16 mouse cellular contexts compared by ENCODE assay signal in genomic region chr8:128479309-128480013, GRCm38 (mm10).
DNase-seq lines count a peak whose midpoint lies in the region; ATAC-seq and TF ChIP-seq lines count a peak whose summit lies in the region.
"Had no signal": no experiment of that assay in that cellular context is flagged by ENCODE, and none has a peak within 500 bp of the region (broad histone marks: within the 10 kb centered on the region; RNA-seq: fewer than 3 reads in every experiment).

No protein-coding gene starts in this region.

- peaks cover 8% of the 10 kb centered on the region; the same call in 1 of the 2 replicates for H3K4me1 ChIP-seq in embryonic facial prominence, embryonic 14.5 days (ENCODE audit: control insufficient read depth, insufficient read depth, low read length)
- peaks cover 25% of the 10 kb centered on the region for H3K4me1 ChIP-seq in embryonic facial prominence, embryonic 10.5 days
- peaks cover 13% of the 10 kb centered on the region; the same call in 1 of the 2 replicates for H3K4me1 ChIP-seq in kidney, embryonic 16.5 days (ENCODE audit: insufficient read depth, low read length)
- peaks cover 5% of the 10 kb centered on the region for H3K4me1 ChIP-seq in lung, embryonic 16.5 days (replicated peaks; ENCODE audit: control insufficient read depth, insufficient read depth, low read length)
- H3K4me1 ChIP-seq in lung, postnatal 0 days (ENCODE audit: insufficient read depth, low read depth, low read length), result 0 out of 2 replicates have a peak, but pooled peaks cover 4% of the 10 kb centered on the region

- no peak for TF ChIP-seq EP300 in lung, postnatal 0 days (IDR thresholded peaks at IDR 0.05)

- H3K9me3 ChIP-seq in embryonic facial prominence, embryonic 14.5 days (ENCODE audit: control insufficient read depth, low read length), result no peaks in the 10 kb centered on the region
- H3K9me3 ChIP-seq in embryonic facial prominence, embryonic 10.5 days, result no peaks in the 10 kb centered on the region
- no peaks in the 10 kb centered on the region for H3K9me3 ChIP-seq in kidney, embryonic 16.5 days (ENCODE audit: low read length)
- H3K9me3 ChIP-seq in lung, embryonic 16.5 days (ENCODE audit: control insufficient read depth, low read length), result no peaks in the 10 kb centered on the region
- no peaks in the 10 kb centered on the region for H3K9me3 ChIP-seq in lung, postnatal 0 days (ENCODE audit: low read length)
- H3K9me3 ChIP-seq: forebrain, embryonic 13.5 days; limb, embryonic 13.5 days had no signal

- no peak for DNase-seq in embryonic facial prominence, embryonic 14.5 days (ENCODE audit: low spot score)
- no peak for DNase-seq in embryonic facial prominence, embryonic 10.5 days (ENCODE audit: low spot score)
- DNase-seq in kidney, postnatal 4 days, result no peak
- DNase-seq in lung, postnatal 0 days (ENCODE audit: low spot score), result no peak
- DNase-seq in thymus, postnatal 14 days, result peak; percentile 29
- DNase-seq in cerebellum, adult 11-12 months, result no peak
- DNase-seq: adrenal gland, adult 2 months; cerebellum, adult 8-10 months; gastrocnemius, postnatal 14 days; right cerebral cortex, postnatal 25 days had no signal

- TF ChIP-seq CTCF in lung, postnatal 0 days (IDR thresholded peaks at IDR 0.05), result no peak

- no peaks in the 10 kb centered on the region for H3K27me3 ChIP-seq in embryonic facial prominence, embryonic 14.5 days (replicated peaks; ENCODE audit: control insufficient read depth, insufficient read depth, low read length)
- H3K27me3 ChIP-seq in embryonic facial prominence, embryonic 10.5 days (replicated peaks; ENCODE audit: low read depth, poor library complexity, severe bottlenecking), result no peaks in the 10 kb centered on the region
- no peaks in the 10 kb centered on the region for H3K27me3 ChIP-seq in kidney, embryonic 16.5 days (ENCODE audit: insufficient read depth, low read length)
- no peaks in the 10 kb centered on the region for H3K27me3 ChIP-seq in lung, embryonic 16.5 days (ENCODE audit: control insufficient read depth, insufficient read depth, low read depth, low read length)
- H3K27me3 ChIP-seq in lung, postnatal 0 days (replicated peaks; ENCODE audit: insufficient read depth, low read length), result no peaks in the 10 kb centered on the region
- H3K27me3 ChIP-seq: forebrain, embryonic 13.5 days; limb, embryonic 13.5 days had no signal

- no peak overlapping the region for H3K4me2 ChIP-seq in embryonic facial prominence, embryonic 14.5 days (ENCODE audit: low read depth, low read length)
- H3K4me2 ChIP-seq in kidney, embryonic 16.5 days (replicated peaks; ENCODE audit: low read depth, low read length), result no peak overlapping the region
- H3K4me2 ChIP-seq in lung, embryonic 16.5 days (ENCODE audit: low read depth, low read length), result no peak overlapping the region
- no peak overlapping the region for H3K4me2 ChIP-seq in lung, postnatal 0 days (replicated peaks; ENCODE audit: low read depth, low read length)
- H3K4me2 ChIP-seq: forebrain, embryonic 13.5 days; hindbrain, embryonic 14.5 days; limb, embryonic 13.5 days had no signal

- peak; percentile 69; the same call in 1 of the 2 replicates for ATAC-seq in embryonic facial prominence, embryonic 14.5 days (ENCODE audit: low read depth)
- peak; percentile 71; the same call in 1 of the 2 replicates for ATAC-seq in kidney, embryonic 16.5 days (ENCODE audit: low FRiP score, low TSS enrichment)
- peak; percentile 50; the same call in 1 of the 2 replicates for ATAC-seq in lung, embryonic 16.5 days (ENCODE audit: low read depth)
- ATAC-seq in lung, postnatal 0 days, result no peak
- ATAC-seq: forebrain, embryonic 13.5 days; midbrain, embryonic 16.5 days had no signal

- no peak overlapping the region for H3K9ac ChIP-seq in embryonic facial prominence, embryonic 14.5 days (ENCODE audit: low read depth, low read length)
- no peak overlapping the region for H3K9ac ChIP-seq in kidney, embryonic 16.5 days (replicated peaks; ENCODE audit: low read length)
- no peak overlapping the region for H3K9ac ChIP-seq in lung, embryonic 16.5 days (ENCODE audit: low read length)
- H3K9ac ChIP-seq in lung, postnatal 0 days (replicated peaks; ENCODE audit: low read depth), result no peak overlapping the region
- H3K9ac ChIP-seq: forebrain, embryonic 13.5 days; hindbrain, embryonic 14.5 days; limb, embryonic 13.5 days had no signal

- H3K27ac ChIP-seq in embryonic facial prominence, embryonic 14.5 days (replicated peaks; ENCODE audit: low read depth, low read length), result no peak overlapping the region
- no peak overlapping the region for H3K27ac ChIP-seq in embryonic facial prominence, embryonic 10.5 days (replicated peaks)
- peak overlapping the region; percentile 74 for H3K27ac ChIP-seq in kidney, embryonic 16.5 days (ENCODE audit: low read length)
- peak overlapping the region; percentile 59 for H3K27ac ChIP-seq in lung, embryonic 16.5 days (ENCODE audit: low read length)
- no peak overlapping the region; the same call in 1 of the 2 replicates for H3K27ac ChIP-seq in lung, postnatal 0 days (ENCODE audit: low read length)
- H3K27ac ChIP-seq: forebrain, embryonic 13.5 days; hindbrain, embryonic 14.5 days; limb, embryonic 13.5 days had no signal

- 52% methylated on average over 5 of the region's 5 CpGs for WGBS in embryonic facial prominence, embryonic 14.5 days
- WGBS in embryonic facial prominence, embryonic 10.5 days, result 64% methylated on average over 5 of the region's 5 CpGs
- WGBS in kidney, embryonic 16.5 days, result 49% methylated on average over 5 of the region's 5 CpGs
- WGBS in lung, embryonic 16.5 days, result 51% methylated on average over 5 of the region's 5 CpGs
- WGBS in lung, postnatal 0 days, result 38% methylated on average over 5 of the region's 5 CpGs

- H3K4me3 ChIP-seq in embryonic facial prominence, embryonic 14.5 days (ENCODE audit: low read depth, low read length), result no peak overlapping the region
- no peak overlapping the region for H3K4me3 ChIP-seq in embryonic facial prominence, embryonic 10.5 days
- H3K4me3 ChIP-seq in kidney, embryonic 16.5 days (ENCODE audit: low read length), result no peak overlapping the region
- no peak overlapping the region for H3K4me3 ChIP-seq in lung, embryonic 16.5 days (ENCODE audit: low read length)
- no peak overlapping the region for H3K4me3 ChIP-seq in lung, postnatal 0 days (ENCODE audit: low read depth, low read length)
- H3K4me3 ChIP-seq: forebrain, embryonic 13.5 days; limb, embryonic 13.5 days had no signal

- H3K36me3 ChIP-seq in embryonic facial prominence, embryonic 14.5 days (ENCODE audit: control insufficient read depth, insufficient read depth, low read length), result peaks cover 29% of the 10 kb centered on the region
- H3K36me3 ChIP-seq in embryonic facial prominence, embryonic 10.5 days (replicated peaks), result peaks cover 11% of the 10 kb centered on the region
- H3K36me3 ChIP-seq in kidney, embryonic 16.5 days (ENCODE audit: insufficient read depth, low read length), result peaks cover 26% of the 10 kb centered on the region
- peaks cover 25% of the 10 kb centered on the region for H3K36me3 ChIP-seq in lung, embryonic 16.5 days (ENCODE audit: control insufficient read depth, insufficient read depth, low read length)
- H3K36me3 ChIP-seq in lung, postnatal 0 days (ENCODE audit: insufficient read depth, low read length), result no peaks in the 10 kb centered on the region; the same call in 1 of the 2 replicates

Comparison
In these comparisons a context has a peak if more than half of its experiments do, and no peak if none do; other contexts are left out.
1. H3K27ac ChIP-seq: peak in kidney, embryonic 16.5 days (single experiment) and lung, embryonic 16.5 days (single experiment); none in embryonic facial prominence, embryonic 14.5 days (single experiment), embryonic facial prominence, embryonic 10.5 days (single experiment) and lung, postnatal 0 days (single experiment).